Mouse (Mus musculus) gastrocnemius, postnatal 25 days (tissue): ENCODE data around the gene C3ar1. TPM values are rescaled to one million over a fixed set of nuclear protein-coding genes. Genes with fewer than 3 reads are reported as not detected.

Experiments used
- microRNA-seq, 2 experiments: library from miRNA; unstranded; fragments of <30 nt; microRNA quantifications; one replicate each; pipeline ENCODE4 v1.2.0; 2021; ENCODE audit warnings: borderline replicate concordance in 2 of 2
- total RNA-seq, 2 experiments: library from RNA; stranded (reverse); gene quantifications; 1 replicate in 1 of 2; 2 replicates in 1 of 2; pipeline ENCODE4 v1.2.3; 2021

The C3ar1 gene
- total RNA-seq, 2 experiments from 2014 or later, result 0.82 to 0.91 TPM

Small RNA genes lying within 50 kb of the gene (microRNA-seq; reads per million reads assigned to microRNA genes)
- gene Mir7231, result 0 reads per million in 2 experiments

Other genes with a start within 250 kb of the C3ar1 start
- not detected for gene Gdf3, start 246.1 kb downstream of the C3ar1 start, total RNA-seq
- not detected for gene Dppa3, start 229.8 kb downstream of the C3ar1 start, total RNA-seq
- gene Nanog, start 148.7 kb downstream of the C3ar1 start, total RNA-seq, result not detected
- 1 to 10 TPM in 1 of 2 experiments, under 1 TPM in 1; 0.88 to 1.4 TPM for gene Slc2a3, start 54.5 kb downstream of the C3ar1 start, total RNA-seq
- gene Foxj2, start 36.2 kb downstream of the C3ar1 start, total RNA-seq, result 10 to 100 TPM; 18.4 to 20.9 TPM
- 10 to 100 TPM; 17.4 to 18.3 TPM for gene Necap1, start 18.3 kb upstream of the C3ar1 start, total RNA-seq
- 1 to 10 TPM; 1.3 to 1.9 TPM for gene Clec4a1, start 65.7 kb upstream of the C3ar1 start, total RNA-seq
- 1 to 10 TPM; 1.1 to 1.2 TPM for gene Clec4a3, start 96.4 kb upstream of the C3ar1 start, total RNA-seq
- not detected for gene Clec4a4, start 134.2 kb upstream of the C3ar1 start, total RNA-seq
- not detected for gene Clec4b1, start 193.8 kb upstream of the C3ar1 start, total RNA-seq